ENCODE assay signal across 12 mouse cellular contexts in the genomic region with DNA sequence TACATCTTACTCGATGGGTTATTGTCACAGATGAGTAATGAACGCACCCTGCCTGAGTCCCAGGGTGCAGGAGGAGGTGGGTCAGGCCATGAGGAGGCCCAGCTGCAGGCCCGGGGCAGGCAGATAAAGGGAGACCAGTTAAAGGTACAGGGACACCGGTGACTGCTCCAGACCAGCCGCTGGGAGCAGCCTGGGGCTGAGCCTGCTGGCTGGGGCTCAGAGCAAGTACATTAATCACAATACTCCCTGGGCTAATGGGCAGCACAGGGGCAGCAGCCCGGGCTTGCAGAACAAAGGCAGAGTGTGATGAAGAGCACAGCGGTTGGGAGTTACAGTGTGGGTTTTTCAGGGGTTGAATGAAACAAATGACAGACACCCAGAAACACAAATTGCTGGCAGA.
DNase-seq lines count a peak whose midpoint lies in the region; ATAC-seq lines count a peak whose summit lies in the region.
"Had no signal": no experiment of that assay in that cellular context is flagged by ENCODE, and none has a peak within 500 bp of the region (broad histone marks: within the 10 kb centered on the region; RNA-seq: fewer than 3 reads in every experiment).

No protein-coding gene starts in this region.

- peak; percentile 8 for DNase-seq in left cerebral cortex, postnatal 4 days
- no peak for DNase-seq in left cerebral cortex, postnatal 36 days (ENCODE audit: low spot score in 2 of 2)
- DNase-seq in retina, postnatal 1 day: peak; percentile 50
- no peak for DNase-seq in adrenal gland, postnatal 25 days
- no peak for DNase-seq in spleen, postnatal 4 days (ENCODE audit: low spot score in 2 of 2)
- DNase-seq: adrenal gland, adult 8-10 months; cerebellum, postnatal 14 days; heart, postnatal 10 days; right cerebral cortex, postnatal 14 days; thymus, postnatal 4 days had no signal

- H3K4me1 ChIP-seq in forebrain, embryonic 13.5 days: peaks cover 6% of the 10 kb centered on the region
- 0 out of 2 replicates have a peak, but pooled peaks cover 7% of the 10 kb centered on the region for H3K4me1 ChIP-seq in limb, embryonic 12.5 days (replicated peaks)

- no peak overlapping the region for H3K27ac ChIP-seq in forebrain, embryonic 13.5 days
- no peak overlapping the region for H3K27ac ChIP-seq in limb, embryonic 12.5 days

- WGBS in forebrain, embryonic 13.5 days: 8% methylated on average over 7 of the region's 7 CpGs
- WGBS in limb, embryonic 12.5 days: 15% methylated on average over 7 of the region's 7 CpGs

- H3K27me3 ChIP-seq in forebrain, embryonic 13.5 days: no peaks in the 10 kb centered on the region
- peaks cover 5% of the 10 kb centered on the region; the same call in 1 of the 2 replicates for H3K27me3 ChIP-seq in limb, embryonic 12.5 days

- peak overlapping the region; percentile 16; the same call in 1 of the 2 replicates for H3K9ac ChIP-seq in forebrain, embryonic 13.5 days
- H3K9ac ChIP-seq in limb, embryonic 12.5 days (replicated peaks): no peak overlapping the region

- 0 out of 2 replicates have a peak, but pooled peaks cover 3% of the 10 kb centered on the region for H3K9me3 ChIP-seq in forebrain, embryonic 13.5 days (replicated peaks)
- H3K9me3 ChIP-seq in limb, embryonic 12.5 days: no peaks in the 10 kb centered on the region

- no peaks in the 10 kb centered on the region for H3K36me3 ChIP-seq in forebrain, embryonic 13.5 days (ENCODE audit: poor library complexity, severe bottlenecking)
- H3K36me3 ChIP-seq in limb, embryonic 12.5 days: no peaks in the 10 kb centered on the region

- no peak overlapping the region for H3K4me2 ChIP-seq in forebrain, embryonic 13.5 days
- H3K4me2 ChIP-seq in limb, embryonic 12.5 days: no peak overlapping the region

- ATAC-seq in forebrain, embryonic 13.5 days: peak; percentile 88
- ATAC-seq in limb, embryonic 12.5 days (ENCODE audit: insufficient number of reproducible peaks, insufficient read depth, low FRiP score, low TSS enrichment, low read depth): peak; percentile 63

- H3K4me3 ChIP-seq in forebrain, embryonic 13.5 days: no peak overlapping the region
- no peak overlapping the region for H3K4me3 ChIP-seq in limb, embryonic 12.5 days (replicated peaks)

- intact Hi-C loops in left cerebral cortex, postnatal 4 days (cut with DNase I): no loop called here
- intact Hi-C loops in left cerebral cortex, postnatal 36 days (cut with DNase I): no loop called here

Comparison
In these comparisons a context has a peak if more than half of its experiments do, and no peak if none do; other contexts are left out.
1. DNase-seq: peak in left cerebral cortex, postnatal 4 days (single experiment) and retina, postnatal 1 day (single experiment); none in left cerebral cortex, postnatal 36 days (0 of 2), adrenal gland, postnatal 25 days (single experiment) and spleen, postnatal 4 days (0 of 2).